Mouse (Mus musculus): ENCODE data around the gene Ppm1e. TPM values are rescaled to one million over a fixed set of nuclear protein-coding genes. Genes with fewer than 3 reads are reported as not detected.
"Not testable (repeated sequence)": the region's sequence is repeated elsewhere in the genome, so short reads cannot be mapped to it uniquely, and the experiment has no call there.

Gene Ppm1e
- polyA plus RNA-seq, 1 experiment from 2014 or later = 1.7 TPM

GRCm38 (mm10) chr11:87270446-87270845, 88.4 kb downstream of the Ppm1e start:
- ATAC-seq (ENCODE audit: borderline replicate concordance, extremely low read depth, low FRiP score, low TSS enrichment) = no peak
- no peak overlapping the region for H3K4me2 ChIP-seq
- H3K27me3 ChIP-seq = no peaks in the 10 kb centered on the region
- H3K4me3 ChIP-seq = no peak overlapping the region
- 66% methylated on average over 4 of the region's 4 CpGs for WGBS
- no peaks in the 10 kb centered on the region for H3K4me1 ChIP-seq
- H3K9me3 ChIP-seq = no peaks in the 10 kb centered on the region
- H3K9ac ChIP-seq = no peak overlapping the region
- no peaks in the 10 kb centered on the region for H3K36me3 ChIP-seq
- H3K27ac ChIP-seq = no peak overlapping the region

- H3K4me3 ChIP-seq = no peak overlapping the region
- no peak overlapping the region for H3K9ac ChIP-seq
- no peaks in the 10 kb centered on the region for H3K4me1 ChIP-seq
- no peaks in the 10 kb centered on the region for H3K9me3 ChIP-seq
- WGBS = 85% methylated on average over 2 of the region's 2 CpGs
- H3K27ac ChIP-seq = no peak overlapping the region
- H3K4me2 ChIP-seq = no peak overlapping the region
- ATAC-seq (ENCODE audit: borderline replicate concordance, extremely low read depth, low FRiP score, low TSS enrichment) = no peak
- H3K27me3 ChIP-seq = no peaks in the 10 kb centered on the region
- no peaks in the 10 kb centered on the region for H3K36me3 ChIP-seq
These were observed 90.0 kb downstream of the Ppm1e start for GRCm38 (mm10) chr11:87268803-87269202.

DNA sequence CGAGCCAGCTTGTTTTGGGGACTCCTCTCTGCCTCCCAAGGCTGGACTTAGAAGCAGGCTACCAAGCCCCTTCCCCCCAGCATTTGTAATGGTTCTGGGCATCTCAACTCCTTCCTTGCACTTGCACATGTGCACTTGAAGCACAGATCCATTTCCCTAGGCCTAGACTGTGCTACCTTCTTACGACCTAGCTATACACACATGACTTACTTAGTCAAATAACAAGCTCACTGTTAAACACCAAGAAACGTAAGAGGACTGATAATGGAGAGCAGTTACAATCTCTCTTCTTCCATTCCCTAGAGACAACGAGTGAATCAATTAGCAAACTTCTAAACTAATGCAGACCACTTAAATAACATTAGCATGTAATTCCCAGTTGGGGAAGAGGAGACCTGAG, 92.6 kb downstream of the Ppm1e start:
- H3K4me3 ChIP-seq = no peak overlapping the region
- H3K36me3 ChIP-seq = no peaks in the 10 kb centered on the region
- H3K27me3 ChIP-seq = no peaks in the 10 kb centered on the region
- H3K9me3 ChIP-seq = no peaks in the 10 kb centered on the region
- H3K4me1 ChIP-seq = no peaks in the 10 kb centered on the region
- WGBS = 54% methylated on average over 4 of the region's 4 CpGs
- H3K27ac ChIP-seq = no peak overlapping the region
- ATAC-seq (ENCODE audit: borderline replicate concordance, extremely low read depth, low FRiP score, low TSS enrichment) = no peak
- H3K9ac ChIP-seq = no peak overlapping the region
- H3K4me2 ChIP-seq = no peak overlapping the region

- no peaks in the 10 kb centered on the region for H3K36me3 ChIP-seq
- no peaks in the 10 kb centered on the region for H3K9me3 ChIP-seq
- H3K4me1 ChIP-seq = no peaks in the 10 kb centered on the region
- H3K9ac ChIP-seq = no peak overlapping the region
- no peak overlapping the region for H3K27ac ChIP-seq
- no peak overlapping the region for H3K4me2 ChIP-seq
- H3K27me3 ChIP-seq = no peaks in the 10 kb centered on the region
- no peak overlapping the region for H3K4me3 ChIP-seq
- no peak for ATAC-seq (ENCODE audit: borderline replicate concordance, extremely low read depth, low FRiP score, low TSS enrichment)
- 18% methylated on average over 7 of the region's 7 CpGs for WGBS
These were observed 94.9 kb downstream of the Ppm1e start for GRCm38 (mm10) chr11:87263946-87264345.

GRCm38 (mm10) chr11:87261705-87262104, 97.1 kb downstream of the Ppm1e start:
- H3K27me3 ChIP-seq; H3K36me3 ChIP-seq; H3K9me3 ChIP-seq; H3K4me2 ChIP-seq; H3K4me1 ChIP-seq; ATAC-seq (ENCODE audit: borderline replicate concordance, extremely low read depth, low FRiP score, low TSS enrichment); H3K4me3 ChIP-seq; H3K27ac ChIP-seq; H3K9ac ChIP-seq: not testable (repeated sequence)
- 66% methylated on average over 4 of the region's 4 CpGs for WGBS

GRCm38 (mm10) chr11:87259792-87260191, 99.0 kb downstream of the Ppm1e start:
- Histone ChIP-seq H3K9me3 (no peaks in the 10 kb centered on the region), H3K4me3 (no peak overlapping the region), H3K4me1 (no peaks in the 10 kb centered on the region), H3K27me3 (no peaks in the 10 kb centered on the region), H3K36me3 (no peaks in the 10 kb centered on the region), H3K27ac (no peak overlapping the region), H3K4me2 (peak overlapping the region; percentile 11; the same call in 1 of the 2 replicates), H3K9ac (no peak overlapping the region)
- 58% methylated on average over 10 of the region's 10 CpGs for WGBS
- ATAC-seq (ENCODE audit: borderline replicate concordance, extremely low read depth, low FRiP score, low TSS enrichment) = no peak

GRCm38 (mm10) chr11:87257282-87257681, 101.5 kb downstream of the Ppm1e start:
- 92% methylated on average over 5 of the region's 5 CpGs for WGBS
- no peaks in the 10 kb centered on the region for H3K36me3 ChIP-seq
- no peak for ATAC-seq (ENCODE audit: borderline replicate concordance, extremely low read depth, low FRiP score, low TSS enrichment)
- no peaks in the 10 kb centered on the region for H3K4me1 ChIP-seq
- H3K4me2 ChIP-seq = no peak overlapping the region
- H3K9ac ChIP-seq = no peak overlapping the region
- H3K9me3 ChIP-seq = no peaks in the 10 kb centered on the region
- no peak overlapping the region for H3K27ac ChIP-seq
- no peak overlapping the region for H3K4me3 ChIP-seq
- H3K27me3 ChIP-seq = no peaks in the 10 kb centered on the region

- WGBS = 49% methylated on average over 5 of the region's 5 CpGs
- no peak for ATAC-seq (ENCODE audit: borderline replicate concordance, extremely low read depth, low FRiP score, low TSS enrichment)
These were observed 104.7 kb downstream of the Ppm1e start for GRCm38 (mm10) chr11:87254149-87254548.

DNA sequence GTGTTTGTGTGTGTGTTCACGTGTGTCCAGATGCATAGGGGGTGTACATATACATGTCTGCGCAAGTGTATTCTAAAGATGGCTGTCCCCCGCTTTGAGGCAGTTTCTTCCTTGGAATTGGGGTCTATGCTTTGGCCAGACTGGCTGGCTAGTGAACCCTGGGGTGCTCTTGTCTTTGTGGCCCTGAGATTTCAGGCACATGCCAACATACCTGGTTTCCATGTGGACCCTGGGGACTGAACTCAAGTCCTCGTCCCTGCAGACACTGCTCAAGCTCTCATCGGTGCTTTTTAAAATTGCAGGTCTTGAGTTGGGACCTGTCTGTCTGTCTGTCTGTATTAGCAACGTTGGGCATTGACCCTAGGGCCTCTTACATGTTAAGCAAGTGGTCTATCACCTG, 105.5 kb downstream of the Ppm1e start:
- H3K4me1 ChIP-seq = no peaks in the 10 kb centered on the region
- H3K4me2 ChIP-seq = no peak overlapping the region
- H3K9ac ChIP-seq = no peak overlapping the region
- no peak for ATAC-seq (ENCODE audit: borderline replicate concordance, extremely low read depth, low FRiP score, low TSS enrichment)
- H3K4me3 ChIP-seq = no peak overlapping the region
- no peaks in the 10 kb centered on the region for H3K9me3 ChIP-seq
- 84% methylated on average over 6 of the region's 6 CpGs for WGBS
- H3K27me3 ChIP-seq = no peaks in the 10 kb centered on the region
- H3K27ac ChIP-seq = no peak overlapping the region
- no peaks in the 10 kb centered on the region for H3K36me3 ChIP-seq

More at GRCm38 (mm10) chr11:87254149-87254548, 104.7 kb downstream of the Ppm1e start:
- Histone ChIP-seq H3K27ac (no peak overlapping the region), H3K4me2 (no peak overlapping the region), H3K36me3 (no peaks in the 10 kb centered on the region), H3K9me3 (no peaks in the 10 kb centered on the region), H3K4me1 (no peaks in the 10 kb centered on the region), H3K9ac (no peak overlapping the region), H3K4me3 (no peak overlapping the region), H3K27me3 (no peaks in the 10 kb centered on the region)

DNA sequence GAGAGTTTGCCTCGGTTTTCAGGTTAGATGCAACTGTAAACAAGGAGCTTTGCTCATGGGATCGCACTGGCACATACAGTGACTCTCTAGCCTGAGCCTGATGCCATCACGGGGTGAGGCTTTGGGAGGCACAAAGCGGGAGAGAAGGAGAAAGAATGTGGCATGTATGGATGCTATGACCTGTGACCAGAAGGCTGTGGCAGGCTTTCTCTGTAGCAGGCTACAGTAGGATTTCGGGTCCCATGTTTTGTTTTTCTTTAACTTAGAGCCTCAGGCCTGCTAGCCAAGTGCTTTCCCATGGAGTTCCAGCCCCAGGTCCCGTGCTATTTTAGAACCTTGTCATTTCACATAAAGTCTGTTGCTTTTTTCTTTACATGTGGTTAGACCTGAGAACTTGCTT, 108.7 kb downstream of the Ppm1e start:
- H3K27ac ChIP-seq = no peak overlapping the region

DNA sequence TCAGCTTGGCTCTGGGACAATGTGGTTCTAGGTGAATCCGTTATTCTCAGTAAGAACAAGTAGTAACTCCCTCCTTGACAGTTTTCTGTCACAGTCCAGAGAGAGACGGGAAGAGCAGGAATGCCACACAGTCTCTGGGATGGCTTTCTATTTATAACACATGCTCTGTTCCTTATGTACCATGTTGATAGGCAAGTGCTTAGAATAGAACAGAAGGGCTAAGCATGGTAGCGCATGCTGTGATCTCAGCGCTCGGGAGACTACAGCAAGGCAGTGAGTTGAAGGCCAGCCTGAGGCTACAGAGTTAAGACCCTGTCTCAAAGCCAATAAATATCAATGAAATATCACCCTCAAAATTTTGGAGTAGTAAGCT, 111.3 kb downstream of the Ppm1e start:
- no peaks in the 10 kb centered on the region for H3K36me3 ChIP-seq
- ATAC-seq (ENCODE audit: borderline replicate concordance, extremely low read depth, low FRiP score, low TSS enrichment) = no peak
- no peaks in the 10 kb centered on the region for H3K27me3 ChIP-seq
- H3K27ac ChIP-seq = no peak overlapping the region
- H3K9ac ChIP-seq = no peak overlapping the region
- WGBS = 71% methylated on average over 5 of the region's 5 CpGs
- no peak overlapping the region for H3K4me3 ChIP-seq
- H3K4me1 ChIP-seq = 0 out of 2 replicates have a peak, but pooled peaks cover 3% of the 10 kb centered on the region
- H3K9me3 ChIP-seq = no peaks in the 10 kb centered on the region
- no peak overlapping the region for H3K4me2 ChIP-seq

More for the DNA sequence above, 108.7 kb downstream of the Ppm1e start:
- H3K9me3 ChIP-seq = no peaks in the 10 kb centered on the region
- no peak overlapping the region for H3K4me2 ChIP-seq
- 67% methylated on average over 6 of the region's 6 CpGs for WGBS
- H3K36me3 ChIP-seq = no peaks in the 10 kb centered on the region
- no peak overlapping the region for H3K9ac ChIP-seq
- H3K4me1 ChIP-seq = 0 out of 2 replicates have a peak, but pooled peaks cover 3% of the 10 kb centered on the region
- no peak overlapping the region for H3K4me3 ChIP-seq
- ATAC-seq (ENCODE audit: borderline replicate concordance, extremely low read depth, low FRiP score, low TSS enrichment) = no peak
- no peaks in the 10 kb centered on the region for H3K27me3 ChIP-seq

- Histone ChIP-seq H3K27me3 (no peaks in the 10 kb centered on the region), H3K9ac (no peak overlapping the region), H3K4me1 (0 out of 2 replicates have a peak, but pooled peaks cover 3% of the 10 kb centered on the region), H3K9me3 (no peaks in the 10 kb centered on the region), H3K4me2 (no peak overlapping the region), H3K4me3 (no peak overlapping the region), H3K27ac (no peak overlapping the region), H3K36me3 (no peaks in the 10 kb centered on the region)
- WGBS = 55% methylated on average over 9 of the region's 9 CpGs
- ATAC-seq (ENCODE audit: borderline replicate concordance, extremely low read depth, low FRiP score, low TSS enrichment) = no peak
These were observed 111.9 kb downstream of the Ppm1e start for GRCm38 (mm10) chr11:87246724-87247493.
